Mouse (Mus musculus): ENCODE data around the gene Zfp827. TPM values are rescaled to one million over a fixed set of nuclear protein-coding genes. Genes with fewer than 3 reads are reported as not detected.
"Not testable (repeated sequence)": the region's sequence is repeated elsewhere in the genome, so short reads cannot be mapped to it uniquely, and the experiment has no call there.

The Zfp827 gene
- polyA plus RNA-seq, 1 experiment from 2014 or later, result 5.8 TPM

- H3K4me1 ChIP-seq; H3K27ac ChIP-seq; H3K9me3 ChIP-seq; H3K4me3 ChIP-seq; DNase-seq (ENCODE audit: low spot score); H3K27me3 ChIP-seq (ENCODE audit: insufficient read depth, poor library complexity, severe bottlenecking): not testable (repeated sequence)
- WGBS, result 90% methylated on average over 4 of the region's 4 CpGs
- H3K36me3 ChIP-seq, result peaks cover 71% of the 10 kb centered on the region
Observed at GRCm38 (mm10) chr8:79128534-79128933, 100.3 kb downstream of the Zfp827 start.

GRCm38 (mm10) chr8:79139614-79140013 is 111.4 kb downstream of the Zfp827 start:
- Histone ChIP-seq H3K27me3 (ENCODE audit: insufficient read depth, poor library complexity, severe bottlenecking) (no peaks in the 10 kb centered on the region), H3K4me1 (no peaks in the 10 kb centered on the region; the same call in 1 of the 2 replicates), H3K4me3 (no peak overlapping the region), H3K36me3 (peaks cover 84% of the 10 kb centered on the region), H3K27ac (no peak overlapping the region), H3K9me3 (no peaks in the 10 kb centered on the region)
- no peak for DNase-seq (ENCODE audit: low spot score)
- 93% methylated on average over 4 of the region's 4 CpGs for WGBS

- Histone ChIP-seq H3K9me3 (no peaks in the 10 kb centered on the region), H3K27ac (no peak overlapping the region), H3K4me3 (no peak overlapping the region), H3K27me3 (ENCODE audit: insufficient read depth, poor library complexity, severe bottlenecking) (no peaks in the 10 kb centered on the region), H3K36me3 (peaks cover 79% of the 10 kb centered on the region), H3K4me1 (peaks cover 9% of the 10 kb centered on the region; the same call in 1 of the 2 replicates)
- WGBS, result 84% methylated on average over 8 of the region's 8 CpGs
- no peak for DNase-seq (ENCODE audit: low spot score)
Observed at GRCm38 (mm10) chr8:79140981-79141380, 112.7 kb downstream of the Zfp827 start.

- peaks cover 72% of the 10 kb centered on the region for H3K36me3 ChIP-seq
- no peaks in the 10 kb centered on the region for H3K9me3 ChIP-seq
- 83% methylated on average over 11 of the region's 11 CpGs for WGBS
- H3K4me1 ChIP-seq, result peaks cover 12% of the 10 kb centered on the region; the same call in 1 of the 2 replicates
- DNase-seq (ENCODE audit: low spot score), result no peak
- H3K27ac ChIP-seq, result no peak overlapping the region
- H3K4me3 ChIP-seq, result no peak overlapping the region
- H3K27me3 ChIP-seq (ENCODE audit: insufficient read depth, poor library complexity, severe bottlenecking), result no peaks in the 10 kb centered on the region
Observed at GRCm38 (mm10) chr8:79141592-79141991, 113.4 kb downstream of the Zfp827 start.

- no peak overlapping the region for H3K27ac ChIP-seq
- peaks cover 58% of the 10 kb centered on the region for H3K36me3 ChIP-seq
- 90% methylated on average over 3 of the region's 3 CpGs for WGBS
- H3K4me1 ChIP-seq, result peaks cover 12% of the 10 kb centered on the region; the same call in 1 of the 2 replicates
- H3K9me3 ChIP-seq, result no peaks in the 10 kb centered on the region
- no peak overlapping the region for H3K4me3 ChIP-seq
- H3K27me3 ChIP-seq (ENCODE audit: insufficient read depth, poor library complexity, severe bottlenecking), result no peaks in the 10 kb centered on the region
- DNase-seq (ENCODE audit: low spot score), result no peak
Observed at GRCm38 (mm10) chr8:79143729-79144128, 115.5 kb downstream of the Zfp827 start.

- DNase-seq (ENCODE audit: low spot score), result no peak
- peaks cover 48% of the 10 kb centered on the region for H3K36me3 ChIP-seq
- H3K27ac ChIP-seq, result no peak overlapping the region
- H3K9me3 ChIP-seq, result no peaks in the 10 kb centered on the region
- no peaks in the 10 kb centered on the region for H3K27me3 ChIP-seq (ENCODE audit: insufficient read depth, poor library complexity, severe bottlenecking)
- no peak overlapping the region for H3K4me3 ChIP-seq
- 76% methylated on average over 8 of the region's 8 CpGs for WGBS
- H3K4me1 ChIP-seq, result peaks cover 12% of the 10 kb centered on the region; the same call in 1 of the 2 replicates
Observed at GRCm38 (mm10) chr8:79145210-79145609, 117.0 kb downstream of the Zfp827 start.

- peaks cover 12% of the 10 kb centered on the region; the same call in 1 of the 2 replicates for H3K4me1 ChIP-seq
- no peaks in the 10 kb centered on the region for H3K9me3 ChIP-seq
- peaks cover 49% of the 10 kb centered on the region for H3K36me3 ChIP-seq
- no peak overlapping the region for H3K4me3 ChIP-seq
- no peaks in the 10 kb centered on the region for H3K27me3 ChIP-seq (ENCODE audit: insufficient read depth, poor library complexity, severe bottlenecking)
- no peak overlapping the region; the same call in 1 of the 2 replicates for H3K27ac ChIP-seq
- 78% methylated on average over 10 of the region's 10 CpGs for WGBS
- DNase-seq (ENCODE audit: low spot score), result no peak
Observed at GRCm38 (mm10) chr8:79145626-79146025, 117.4 kb downstream of the Zfp827 start.

GRCm38 (mm10) chr8:79148799-79149198 is 120.6 kb downstream of the Zfp827 start:
- peaks cover 12% of the 10 kb centered on the region; the same call in 1 of the 2 replicates for H3K4me1 ChIP-seq
- 82% methylated on average over 10 of the region's 10 CpGs for WGBS
- H3K4me3 ChIP-seq, result no peak overlapping the region
- H3K27me3 ChIP-seq (ENCODE audit: insufficient read depth, poor library complexity, severe bottlenecking), result no peaks in the 10 kb centered on the region
- no peak overlapping the region for H3K27ac ChIP-seq
- peaks cover 40% of the 10 kb centered on the region for H3K36me3 ChIP-seq
- no peak for DNase-seq (ENCODE audit: low spot score)
- H3K9me3 ChIP-seq, result no peaks in the 10 kb centered on the region

- WGBS, result 87% methylated on average over 10 of the region's 10 CpGs
- Histone ChIP-seq H3K36me3 (peaks cover 39% of the 10 kb centered on the region), H3K27ac (no peak overlapping the region)
Observed at GRCm38 (mm10) chr8:79149880-79150279, 121.6 kb downstream of the Zfp827 start.

GRCm38 (mm10) chr8:79150544-79151192 is 122.4 kb downstream of the Zfp827 start:
- Histone ChIP-seq H3K27ac (no peak overlapping the region), H3K27me3 (ENCODE audit: insufficient read depth, poor library complexity, severe bottlenecking) (no peaks in the 10 kb centered on the region), H3K36me3 (peaks cover 34% of the 10 kb centered on the region), H3K4me3 (no peak overlapping the region), H3K4me1 (peaks cover 5% of the 10 kb centered on the region; the same call in 1 of the 2 replicates), H3K9me3 (no peaks in the 10 kb centered on the region)
- 44% methylated on average over 11 of the region's 11 CpGs for WGBS
- DNase-seq (ENCODE audit: low spot score), result no peak

More at GRCm38 (mm10) chr8:79149880-79150279, 121.6 kb downstream of the Zfp827 start:
- DNase-seq (ENCODE audit: low spot score), result no peak
- Histone ChIP-seq H3K9me3 (no peaks in the 10 kb centered on the region), H3K27me3 (ENCODE audit: insufficient read depth, poor library complexity, severe bottlenecking) (no peaks in the 10 kb centered on the region), H3K4me3 (no peak overlapping the region), H3K4me1 (peaks cover 12% of the 10 kb centered on the region; the same call in 1 of the 2 replicates)

- no peak for DNase-seq (ENCODE audit: low spot score)
- Histone ChIP-seq H3K9me3 (no peaks in the 10 kb centered on the region), H3K27ac (no peak overlapping the region), H3K4me3 (no peak overlapping the region), H3K27me3 (ENCODE audit: insufficient read depth, poor library complexity, severe bottlenecking) (no peaks in the 10 kb centered on the region), H3K4me1 (no peaks in the 10 kb centered on the region), H3K36me3 (peaks cover 39% of the 10 kb centered on the region)
- 89% methylated on average over 4 of the region's 4 CpGs for WGBS
Observed at GRCm38 (mm10) chr8:79151644-79152043, 123.4 kb downstream of the Zfp827 start.

GRCm38 (mm10) chr8:79153201-79153600 is 125.0 kb downstream of the Zfp827 start:
- Histone ChIP-seq H3K36me3 (peaks cover 44% of the 10 kb centered on the region), H3K9me3 (no peaks in the 10 kb centered on the region), H3K27me3 (ENCODE audit: insufficient read depth, poor library complexity, severe bottlenecking) (no peaks in the 10 kb centered on the region), H3K4me1 (peaks cover 3% of the 10 kb centered on the region; the same call in 1 of the 2 replicates), H3K27ac (no peak overlapping the region), H3K4me3 (no peak overlapping the region)
- no peak for DNase-seq (ENCODE audit: low spot score)
- WGBS, result 89% methylated on average over 1 of the region's 1 CpGs

- Histone ChIP-seq H3K27me3 (ENCODE audit: insufficient read depth, poor library complexity, severe bottlenecking) (no peaks in the 10 kb centered on the region), H3K4me3 (no peak overlapping the region), H3K27ac (no peak overlapping the region), H3K36me3 (peaks cover 43% of the 10 kb centered on the region), H3K9me3 (no peaks in the 10 kb centered on the region), H3K4me1 (peaks cover 5% of the 10 kb centered on the region; the same call in 1 of the 2 replicates)
- no peak for DNase-seq (ENCODE audit: low spot score)
- 86% methylated on average over 4 of the region's 4 CpGs for WGBS
Observed at GRCm38 (mm10) chr8:79153637-79154036, 125.4 kb downstream of the Zfp827 start.
